Mouse (Mus musculus) erythroblast, embryonic 14.5 days (primary cell): ENCODE measurements around the gene Ick. TPM values are rescaled to one million over a fixed set of nuclear protein-coding genes. Genes with fewer than 3 reads are reported as not detected.

Experiments
- H3K27me3 ChIP-seq: 2 replicates; pipeline ENCODE4 v1.6.1; 2012; ENCODE audit warnings: inconsistent platforms; ENCODE audit not compliant: control insufficient read depth
- H3K36me3 ChIP-seq: 2 replicates; pipeline ENCODE4 v1.6.1; 2012; ENCODE audit warnings: mild to moderate bottlenecking, inconsistent platforms; ENCODE audit not compliant: control insufficient read depth
- H3K4me1 ChIP-seq: 2 replicates; pipeline ENCODE4 v1.6.1; 2012; ENCODE audit warnings: inconsistent platforms; ENCODE audit not compliant: control insufficient read depth
- H3K4me3 ChIP-seq: replicated peaks from 2 replicates; pipeline ENCODE3; 2012; ENCODE audit warnings: moderate library complexity, mild to moderate bottlenecking, inconsistent platforms
- H3K9me3 ChIP-seq: 2 replicates; pipeline ENCODE4 v1.6.1; 2012; ENCODE audit warnings: low read length, inconsistent platforms, mixed read lengths; ENCODE audit not compliant: control insufficient read depth
- GATA1 ChIP-seq: IDR thresholded peaks from 2 replicates; pipeline ENCODE4 v1.6.1; 2012; ENCODE audit warnings: low read length, inconsistent platforms, mixed read lengths
- TAL1 ChIP-seq: IDR thresholded peaks from 3 replicates; pipeline ENCODE4 v1.6.1; 2012; ENCODE audit warnings: low read length, inconsistent platforms, mixed read lengths
- polyA plus RNA-seq: library from polyadenylated mRNA; stranded (reverse); fragments of >175 nt; gene quantifications from 2 replicates; pipeline ENCODE4 v1.2.3, GENCODE M21; 2012

Gene Ick
- polyA plus RNA-seq, 1 experiment: 0.35 TPM

GRCm38 (mm10) chr9:78111456-78111855 is 2.5 kb downstream of the Ick start:
- no peaks in the 10 kb centered on the region for H3K27me3 ChIP-seq
- peaks cover 8% of the 10 kb centered on the region for H3K36me3 ChIP-seq
- no peak overlapping the region for H3K4me3 ChIP-seq
- TF ChIP-seq TAL1 (no peak), GATA1 (no peak)
- H3K9me3 ChIP-seq: no peaks in the 10 kb centered on the region
- peaks cover 47% of the 10 kb centered on the region for H3K4me1 ChIP-seq

GRCm38 (mm10) chr9:78112770-78113537 is 4.0 kb downstream of the Ick start:
- Histone ChIP-seq H3K4me3 (peak overlapping the region; percentile 87), H3K27me3 (no peaks in the 10 kb centered on the region), H3K36me3 (peaks cover 4% of the 10 kb centered on the region), H3K9me3 (no peaks in the 10 kb centered on the region), H3K4me1 (peaks cover 48% of the 10 kb centered on the region)
- TF ChIP-seq GATA1 (no peak), TAL1 (no peak)

DNA sequence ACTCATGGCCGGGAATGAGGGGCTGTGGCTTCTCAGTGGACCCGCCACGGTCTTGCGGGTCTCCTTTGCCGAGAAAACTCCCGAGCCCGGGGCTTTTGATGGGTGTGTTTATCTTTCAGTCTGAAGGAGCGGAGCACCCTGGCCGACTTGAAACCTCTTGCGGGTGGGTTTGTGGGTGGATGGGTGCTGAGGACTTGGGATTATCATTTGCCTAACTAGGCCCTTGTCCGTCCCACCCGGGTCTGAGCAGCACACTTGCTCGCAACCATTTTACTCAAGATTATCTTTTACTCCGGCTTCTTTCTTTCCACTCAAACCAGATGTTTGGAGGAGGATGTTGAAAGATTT is 4.5 kb downstream of the Ick start:
- TF ChIP-seq GATA1 (no peak), TAL1 (no peak)
- H3K4me1 ChIP-seq: peaks cover 51% of the 10 kb centered on the region

DNA sequence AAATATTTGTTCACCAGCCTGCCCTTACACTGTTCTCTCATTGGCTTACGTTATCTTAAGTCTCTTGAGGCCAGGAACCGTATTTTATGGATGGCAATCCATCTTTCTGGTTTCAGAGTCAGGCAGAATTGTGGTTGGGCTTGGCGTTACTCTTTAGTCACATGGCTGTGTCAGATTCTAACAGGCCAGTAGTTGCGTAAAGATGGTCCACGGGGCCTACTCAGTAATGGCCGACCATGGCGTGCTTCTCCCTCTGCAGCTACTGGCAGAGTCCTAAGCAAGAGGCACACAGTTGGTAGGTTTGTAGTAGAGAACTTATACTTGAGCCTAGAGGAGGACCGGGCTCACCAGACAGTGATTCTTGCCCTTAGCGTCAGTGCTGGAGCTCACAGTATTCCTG is 6.8 kb downstream of the Ick start:
- TF ChIP-seq GATA1: no peak
- no peak for TF ChIP-seq TAL1
- Histone ChIP-seq H3K4me1 (peaks cover 34% of the 10 kb centered on the region), H3K36me3 (peaks cover 6% of the 10 kb centered on the region), H3K9me3 (no peaks in the 10 kb centered on the region), H3K27me3 (no peaks in the 10 kb centered on the region), H3K4me3 (no peak overlapping the region)

More for the DNA sequence above, 4.5 kb downstream of the Ick start:
- peaks cover 4% of the 10 kb centered on the region for H3K36me3 ChIP-seq
- no peaks in the 10 kb centered on the region for H3K9me3 ChIP-seq
- no peaks in the 10 kb centered on the region for H3K27me3 ChIP-seq
- peak overlapping the region; percentile 87 for H3K4me3 ChIP-seq

DNA sequence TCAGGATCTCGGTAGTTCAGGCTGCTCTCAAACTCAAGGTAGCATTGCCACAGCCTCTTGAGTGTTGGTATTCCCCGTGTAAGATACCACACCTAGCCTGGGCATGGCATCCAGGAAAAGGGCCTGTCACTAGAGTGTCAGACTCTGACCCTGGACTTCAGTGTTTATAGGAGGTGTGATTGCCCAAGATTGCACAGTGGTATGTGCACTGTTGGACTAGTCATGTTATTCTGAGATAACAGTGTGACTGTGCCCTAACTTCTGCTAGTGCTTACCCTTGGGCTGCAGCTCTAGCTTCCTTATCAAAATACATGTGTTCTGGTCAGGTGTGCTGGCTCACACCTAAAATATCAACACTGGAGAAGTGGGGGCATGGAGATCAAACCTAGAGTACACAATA is 8.7 kb downstream of the Ick start:
- no peak overlapping the region for H3K4me3 ChIP-seq
- H3K36me3 ChIP-seq: peaks cover 6% of the 10 kb centered on the region
- no peaks in the 10 kb centered on the region for H3K27me3 ChIP-seq
- no peak for TF ChIP-seq TAL1
- TF ChIP-seq GATA1: no peak
- H3K4me1 ChIP-seq: peaks cover 31% of the 10 kb centered on the region
- no peaks in the 10 kb centered on the region for H3K9me3 ChIP-seq

GRCm38 (mm10) chr9:78121358-78121757 is 12.4 kb downstream of the Ick start:
- Histone ChIP-seq H3K36me3 (peaks cover 6% of the 10 kb centered on the region), H3K4me1 (peaks cover 13% of the 10 kb centered on the region), H3K9me3 (no peaks in the 10 kb centered on the region), H3K4me3 (no peak overlapping the region), H3K27me3 (no peaks in the 10 kb centered on the region)
- TF ChIP-seq GATA1 (no peak), TAL1 (no peak)

GRCm38 (mm10) chr9:78121985-78122384 is 13.0 kb downstream of the Ick start:
- no peaks in the 10 kb centered on the region for H3K27me3 ChIP-seq
- peaks cover 13% of the 10 kb centered on the region for H3K4me1 ChIP-seq
- no peak overlapping the region for H3K4me3 ChIP-seq
- H3K9me3 ChIP-seq: no peaks in the 10 kb centered on the region
- H3K36me3 ChIP-seq: 0 out of 2 replicates have a peak, but pooled peaks cover 2% of the 10 kb centered on the region
- TF ChIP-seq TAL1: no peak
- TF ChIP-seq GATA1: no peak

DNA sequence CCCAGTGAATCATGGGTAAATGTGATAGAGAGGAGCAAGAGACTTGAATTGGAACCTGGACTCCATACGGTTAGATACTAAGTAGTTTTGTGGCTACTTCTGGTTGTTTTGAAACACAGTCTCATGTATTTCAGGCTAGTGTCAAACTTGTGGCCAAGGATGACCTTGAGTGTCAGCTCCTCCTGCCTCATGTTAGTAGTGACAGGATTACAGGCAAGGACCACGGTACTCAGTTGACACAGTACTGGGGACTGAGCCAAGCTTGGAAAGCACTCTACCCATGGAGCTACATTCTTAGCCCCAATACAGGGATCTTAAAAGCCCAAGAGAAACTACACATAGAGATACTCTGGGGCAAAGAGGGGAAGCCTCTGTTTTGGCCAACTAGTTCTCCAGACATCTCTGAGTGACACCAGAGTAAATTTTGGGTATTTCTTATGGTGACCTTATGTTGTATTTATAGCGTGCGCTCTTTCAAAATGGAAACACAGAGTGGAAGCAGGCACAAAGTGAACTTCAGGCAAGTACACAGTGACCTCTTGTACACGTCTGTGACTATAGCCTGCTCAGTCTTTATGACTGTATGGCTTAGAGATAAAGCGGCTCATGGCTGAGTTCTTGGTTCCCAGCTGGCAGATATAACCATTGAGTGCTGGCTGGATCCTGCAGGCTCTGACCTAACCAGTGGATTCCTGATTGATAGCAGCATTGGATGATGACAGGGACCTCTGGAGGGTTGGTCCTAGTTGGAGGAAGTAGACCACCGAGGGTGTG is 14.1 kb downstream of the Ick start:
- H3K4me3 ChIP-seq: no peak overlapping the region
- peaks cover 2% of the 10 kb centered on the region for H3K4me1 ChIP-seq
- no peaks in the 10 kb centered on the region for H3K9me3 ChIP-seq
- H3K36me3 ChIP-seq: 0 out of 2 replicates have a peak, but pooled peaks cover 2% of the 10 kb centered on the region
- no peak for TF ChIP-seq TAL1
- no peak for TF ChIP-seq GATA1
- no peaks in the 10 kb centered on the region for H3K27me3 ChIP-seq

DNA sequence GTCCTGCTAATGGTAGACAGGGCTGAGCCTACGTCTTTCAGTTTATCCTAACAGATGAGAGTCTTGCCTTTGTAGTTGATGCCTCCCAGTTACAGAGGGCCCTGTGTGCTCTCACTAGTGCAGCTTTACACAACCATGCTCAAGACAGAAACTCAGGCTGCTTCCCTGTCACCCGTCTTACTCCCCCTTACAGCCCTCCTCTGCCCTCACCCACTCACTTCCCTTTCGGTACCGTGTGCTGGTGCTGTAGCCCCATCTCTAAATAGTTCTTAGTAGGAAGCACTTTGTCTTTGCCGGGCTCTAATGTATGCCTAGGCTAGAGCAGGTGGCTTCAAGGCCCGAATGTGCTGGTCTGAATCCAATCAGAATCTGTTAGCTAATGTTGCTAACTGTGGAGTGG is 15.3 kb downstream of the Ick start:
- TF ChIP-seq GATA1 (no peak), TAL1 (no peak)
- Histone ChIP-seq H3K4me1 (no peaks in the 10 kb centered on the region; the same call in 1 of the 2 replicates), H3K9me3 (no peaks in the 10 kb centered on the region), H3K27me3 (no peaks in the 10 kb centered on the region), H3K4me3 (no peak overlapping the region), H3K36me3 (no peaks in the 10 kb centered on the region)
